Mouse (Mus musculus): ENCODE measurements around the gene Gm42906. TPM values are rescaled to one million over a fixed set of nuclear protein-coding genes. Genes with fewer than 3 reads are reported as not detected.

The Gm42906 gene
- total and polyA plus RNA-seq, 3 experiments: not detected

DNA sequence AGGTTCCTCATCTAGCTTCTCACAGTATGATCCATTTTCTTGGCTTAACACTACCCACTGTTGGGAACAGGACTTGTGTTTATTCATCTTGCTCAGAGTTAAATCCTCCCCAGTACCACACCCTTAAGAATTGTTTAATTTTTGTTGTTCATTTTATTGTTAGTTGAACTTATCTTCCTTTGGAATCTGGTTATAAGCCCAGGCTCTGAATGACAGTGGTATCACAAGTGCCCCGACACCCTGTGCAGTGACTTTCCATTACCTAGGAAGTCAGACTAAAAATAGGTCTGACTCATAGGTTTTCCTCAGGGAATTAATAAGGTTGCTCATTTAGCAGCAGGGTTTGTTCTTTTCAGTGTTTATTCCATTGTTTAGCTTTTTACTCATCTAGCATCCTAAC, 362.7 kb downstream of the Gm42906 start:
- no peak for DNase-seq

DNA sequence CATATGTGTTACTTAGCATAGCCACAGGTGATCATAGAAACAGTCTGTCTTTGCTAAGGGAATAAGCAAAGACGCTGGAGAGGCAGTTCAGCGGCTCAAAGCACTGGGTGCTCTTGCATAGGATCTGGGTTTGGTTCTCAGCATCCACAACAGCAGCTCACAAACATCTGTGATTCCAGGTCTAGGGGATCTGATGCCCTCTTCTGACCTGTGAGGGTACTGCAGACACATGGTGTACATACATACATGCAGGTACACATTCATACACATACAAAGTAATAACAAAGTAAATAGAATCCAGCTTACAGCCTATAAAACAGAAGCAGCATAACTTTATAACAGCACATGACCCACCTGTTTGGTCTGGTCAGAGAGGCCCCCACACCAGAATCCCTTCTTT, 366.0 kb downstream of the Gm42906 start:
- DNase-seq: no peak

DNA sequence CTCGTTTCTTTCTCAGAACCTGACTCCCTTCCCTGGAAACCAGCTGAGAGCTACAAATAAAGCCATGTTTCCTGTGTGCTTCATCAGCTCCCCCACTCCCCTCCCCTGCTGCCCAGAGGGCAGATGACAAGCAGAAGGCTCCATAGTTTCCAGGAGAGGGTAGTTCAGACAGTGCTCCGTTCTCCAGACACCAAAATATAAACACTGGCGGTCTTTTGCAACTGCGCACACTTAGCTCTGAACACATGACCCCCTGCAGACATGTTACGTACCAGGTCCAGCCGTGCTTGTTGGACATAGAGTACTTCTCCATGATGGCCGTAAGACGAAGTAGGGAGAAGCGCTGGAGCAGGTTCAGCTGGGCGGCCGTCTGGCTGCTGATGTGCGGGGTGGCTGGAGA, 367.5 kb downstream of the Gm42906 start:
- DNase-seq: no peak

DNA sequence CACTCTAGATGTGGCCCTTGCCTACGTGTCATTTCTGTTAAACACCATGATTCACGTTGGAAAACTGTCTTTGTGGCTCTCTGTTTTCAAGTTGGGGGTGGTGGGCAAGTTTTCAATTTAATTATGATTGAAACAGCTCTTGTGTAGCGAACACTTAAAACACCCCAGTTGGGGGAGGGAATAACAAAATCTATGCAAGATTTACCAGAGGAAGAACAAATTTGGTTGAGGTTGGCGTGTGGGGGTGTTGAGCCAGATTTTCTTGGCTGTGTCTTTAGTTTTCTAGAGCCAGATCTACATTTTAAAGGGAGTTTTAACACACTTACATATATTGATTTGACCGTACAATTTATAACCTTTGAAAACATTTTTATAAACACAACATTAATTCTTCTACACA, 368.2 kb downstream of the Gm42906 start:
- no peak for DNase-seq

DNA sequence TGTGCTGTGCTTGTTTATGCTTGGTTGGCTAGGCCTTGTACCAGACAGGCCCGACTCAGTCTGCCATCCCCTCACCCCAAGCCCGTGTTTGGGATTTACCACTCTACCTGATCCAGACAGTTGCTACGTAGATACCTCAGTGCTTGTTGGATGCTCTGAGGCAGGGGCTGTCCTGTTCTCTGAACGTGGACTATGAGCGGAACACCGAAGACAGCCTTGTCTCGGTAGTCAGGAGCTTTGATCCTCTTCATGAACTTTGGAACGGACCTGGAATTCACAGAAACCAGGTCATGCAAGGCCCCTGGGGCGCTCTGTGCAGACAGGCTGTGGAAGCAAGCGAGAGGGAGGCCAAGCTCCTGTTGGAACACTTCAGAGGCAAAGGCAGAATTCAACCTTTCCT, 368.6 kb downstream of the Gm42906 start:
- DNase-seq: no peak

DNA sequence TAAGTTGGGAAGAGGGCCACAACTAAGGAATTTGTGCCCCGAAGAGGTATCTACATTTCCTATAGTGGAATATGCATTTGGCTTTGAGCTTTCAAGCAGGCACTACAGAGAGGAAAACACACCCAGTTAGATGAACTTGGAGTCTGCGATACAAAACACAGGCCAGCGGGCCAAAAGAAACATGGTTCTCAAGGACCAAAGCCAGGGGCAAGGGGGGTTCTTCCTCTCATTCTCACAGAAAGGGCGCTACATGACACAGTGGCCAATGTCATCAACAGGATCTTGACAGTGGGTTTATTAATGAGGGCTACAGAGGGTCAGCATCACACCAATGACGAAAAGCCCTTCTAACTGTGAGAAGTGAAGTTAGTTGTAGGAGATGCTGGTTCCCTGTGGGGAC, 370.2 kb downstream of the Gm42906 start:
- DNase-seq: no peak

DNA sequence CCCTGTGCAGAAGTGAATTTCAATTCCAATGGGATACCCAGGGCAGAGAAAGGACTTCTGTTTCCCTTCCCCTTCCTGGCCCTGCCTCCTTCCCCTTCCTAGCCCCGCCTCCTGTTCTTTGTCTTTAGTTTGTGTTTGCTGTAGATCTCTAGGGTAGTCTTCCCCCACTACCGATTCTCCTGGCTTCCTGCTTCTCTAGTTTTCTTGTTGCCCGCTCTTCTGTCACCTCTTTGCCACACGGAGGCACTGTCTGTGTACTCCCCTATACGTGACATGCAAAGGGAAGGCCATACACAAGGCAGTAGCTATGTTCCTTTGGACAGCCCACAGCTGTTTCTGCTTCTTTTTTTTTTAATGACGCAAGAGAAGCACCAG, 371.1 kb downstream of the Gm42906 start:
- no peak for DNase-seq

DNA sequence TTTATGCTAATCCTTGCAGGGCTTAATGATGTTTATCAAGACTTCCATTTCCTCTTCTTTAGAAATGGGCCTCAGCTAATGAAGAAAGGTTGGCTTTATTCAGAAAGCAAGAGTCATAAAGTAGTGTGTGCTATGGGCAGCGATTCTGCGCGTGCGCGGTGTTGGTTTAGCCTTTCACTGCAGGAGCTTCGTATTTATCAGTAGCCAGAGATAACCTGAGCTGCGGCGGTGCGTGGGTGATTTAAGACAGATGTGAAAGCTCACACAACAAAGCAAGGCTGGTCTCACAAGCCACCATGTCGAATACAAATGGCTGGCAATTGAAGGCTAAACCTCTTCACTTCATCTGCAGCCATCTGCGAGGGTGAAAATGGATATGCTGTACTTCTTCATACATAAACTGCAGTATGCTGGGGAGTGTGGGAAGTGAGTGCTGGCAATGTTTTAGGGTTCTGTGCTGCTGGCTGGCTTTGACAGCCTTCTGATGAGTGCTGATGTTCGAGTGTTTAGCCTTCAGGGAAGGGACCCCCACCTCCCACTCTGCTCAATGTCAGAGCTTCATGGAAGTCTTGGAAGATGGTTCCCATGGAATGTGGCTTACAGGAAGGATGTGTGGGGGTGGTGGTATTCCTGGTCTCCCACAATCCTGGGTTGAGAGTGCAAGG, 371.6 kb downstream of the Gm42906 start:
- DNase-seq: no peak

DNA sequence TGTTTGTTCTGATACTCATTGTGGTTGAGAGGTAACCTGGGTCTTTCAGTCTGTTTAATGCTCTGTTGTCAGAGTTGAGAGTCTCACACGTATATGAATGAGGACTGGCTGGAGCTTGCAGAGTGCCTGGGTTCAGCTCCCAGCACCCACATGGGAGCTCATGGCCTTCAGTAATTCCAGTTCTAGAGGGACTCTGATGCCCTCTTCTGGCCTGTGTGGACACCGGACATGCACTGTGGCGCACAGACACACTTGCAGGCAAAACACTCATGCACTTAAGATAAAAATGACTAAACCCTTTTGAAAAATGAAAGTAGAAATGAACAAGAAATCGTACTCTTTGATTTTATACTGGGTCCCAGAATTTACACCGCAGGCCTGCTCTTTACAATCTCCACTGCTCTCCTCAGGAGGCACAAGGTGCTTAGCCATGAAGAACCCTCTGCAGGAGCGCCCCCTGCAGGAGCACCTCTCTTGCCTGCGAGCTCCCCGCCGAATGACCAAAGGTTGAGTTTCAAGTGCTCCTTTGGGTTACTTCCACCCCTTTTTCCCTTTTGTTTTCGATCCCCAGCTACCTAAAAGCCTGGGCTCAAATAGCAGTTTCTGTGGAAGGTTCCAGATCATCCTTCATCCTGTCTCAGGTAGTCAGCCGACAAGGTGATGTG, 372.4 kb downstream of the Gm42906 start:
- no peak for DNase-seq

DNA sequence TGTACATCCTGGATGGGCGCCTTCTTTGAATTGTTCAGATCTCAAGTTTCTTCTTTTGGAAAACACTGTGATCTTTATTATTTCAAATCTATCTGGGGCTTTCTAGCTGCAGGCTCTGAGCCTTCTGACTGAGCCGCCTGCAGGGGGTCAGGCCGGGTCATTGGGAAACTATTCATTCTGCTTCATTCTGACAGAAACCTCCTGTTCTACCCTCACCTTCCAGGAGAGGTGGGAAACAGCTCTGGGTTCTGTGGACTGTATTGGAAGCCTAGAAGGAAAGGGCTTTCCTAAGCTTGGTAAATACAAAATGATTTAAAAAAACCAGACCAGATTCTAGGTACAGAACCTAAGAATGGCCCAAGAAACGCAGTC, 373.2 kb downstream of the Gm42906 start:
- DNase-seq: no peak

DNA sequence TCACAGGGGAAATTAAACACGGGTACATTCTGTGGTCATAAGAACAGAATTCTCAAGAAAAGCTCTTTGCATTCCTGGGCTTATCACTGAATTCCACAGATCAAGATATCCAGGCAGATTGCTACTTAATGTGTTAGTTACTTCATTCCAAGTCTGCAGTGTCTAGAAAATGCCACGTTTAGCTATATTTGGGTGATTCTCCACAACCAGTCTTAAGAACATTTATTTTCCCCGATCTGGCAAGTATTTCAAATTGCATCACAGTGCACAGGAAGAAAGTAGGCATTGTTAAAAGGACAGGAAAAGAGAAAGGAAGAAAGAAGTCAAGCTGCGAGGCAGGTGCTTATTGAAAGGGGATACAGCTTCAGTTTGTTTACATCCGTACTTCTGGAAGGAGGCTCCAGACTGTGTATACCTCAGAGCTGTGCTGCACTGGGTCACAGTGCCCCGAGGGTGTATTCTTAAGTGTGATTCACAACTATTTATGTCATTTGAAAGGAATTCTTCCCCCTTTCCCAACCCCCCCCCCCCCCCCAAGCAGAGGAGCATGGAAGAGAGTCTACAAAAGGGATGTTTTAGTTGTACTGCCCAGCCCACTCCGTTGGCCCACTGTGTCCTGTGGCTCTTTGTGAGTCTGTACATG, 373.7 kb downstream of the Gm42906 start:
- DNase-seq: no peak

DNA sequence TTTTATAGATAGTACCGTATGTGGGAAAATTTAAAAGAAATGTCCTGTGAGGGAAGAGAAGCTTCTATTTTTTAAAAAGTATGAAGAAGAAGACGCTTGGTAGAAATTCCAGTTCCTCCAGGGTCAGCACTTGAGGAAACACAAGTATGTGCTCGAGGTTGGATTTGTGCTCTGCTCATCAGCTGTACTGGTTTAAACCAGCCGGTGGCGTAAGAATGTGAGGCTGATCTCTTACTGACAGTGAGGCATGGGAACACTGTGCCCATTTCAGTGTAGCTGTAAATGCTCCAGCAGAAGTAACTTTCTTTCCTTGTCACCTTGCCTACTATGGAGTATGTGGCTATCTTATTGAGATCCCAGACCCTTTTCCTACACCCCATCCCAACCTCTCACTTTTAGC, 374.8 kb downstream of the Gm42906 start:
- no peak for DNase-seq

DNA sequence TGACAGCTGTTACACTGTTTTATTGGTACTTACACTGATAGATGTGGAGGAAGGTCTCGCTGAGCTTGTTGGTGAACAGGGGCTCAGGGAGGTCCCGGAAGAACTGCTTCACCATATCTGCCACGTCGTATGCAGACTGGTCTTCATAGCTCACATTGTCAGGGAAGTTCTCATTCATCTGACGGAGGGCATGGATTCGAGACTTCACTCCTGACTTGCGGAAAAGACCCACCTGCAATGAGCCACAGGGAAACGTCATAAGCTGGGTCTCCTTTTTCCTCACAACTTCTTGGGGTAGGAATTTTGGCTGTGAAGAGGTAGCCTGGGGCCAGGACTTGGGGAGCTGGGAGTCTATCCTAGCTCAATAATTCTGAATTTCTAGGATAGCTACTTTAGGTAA, 375.6 kb downstream of the Gm42906 start:
- DNase-seq: no peak

DNA sequence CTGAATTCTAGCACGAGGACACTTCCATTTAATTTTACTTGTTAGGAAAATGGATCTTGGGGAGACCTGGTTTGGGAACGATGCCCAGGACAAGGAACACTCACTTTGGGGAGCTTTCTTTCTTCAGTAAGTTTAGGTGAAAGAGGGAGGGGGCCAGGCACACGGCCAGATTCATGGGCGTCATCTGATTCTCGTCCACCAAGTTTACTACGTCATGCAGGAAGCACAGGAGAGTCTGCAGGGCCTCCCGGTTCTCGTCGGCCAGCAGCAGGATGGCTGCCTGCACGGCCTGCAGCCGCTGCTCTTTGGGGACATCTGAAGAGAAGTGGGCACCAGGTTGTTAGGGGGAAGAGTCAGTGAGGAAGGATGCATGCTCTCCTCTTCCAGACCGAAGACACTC, 380.5 kb downstream of the Gm42906 start:
- no peak for DNase-seq

DNA sequence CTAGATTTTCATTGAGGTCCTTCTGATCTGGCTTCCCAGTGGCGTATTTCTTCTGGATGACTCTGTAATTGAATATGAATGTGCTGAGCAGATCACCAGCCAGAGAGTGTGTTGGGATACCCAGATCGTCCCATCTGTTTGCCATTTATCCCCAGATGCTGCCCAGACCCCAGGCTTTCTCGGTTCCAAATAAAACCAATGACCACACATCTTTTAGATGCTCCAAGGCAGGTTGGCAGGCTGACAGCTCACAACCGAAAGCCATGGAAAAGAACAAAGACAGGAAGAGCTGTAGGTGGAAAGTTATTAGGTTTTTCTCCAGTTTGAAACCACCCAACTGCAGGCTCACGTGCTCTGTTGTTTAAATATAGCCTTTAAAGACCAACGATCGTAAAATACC, 381.0 kb downstream of the Gm42906 start:
- no peak for DNase-seq

DNA sequence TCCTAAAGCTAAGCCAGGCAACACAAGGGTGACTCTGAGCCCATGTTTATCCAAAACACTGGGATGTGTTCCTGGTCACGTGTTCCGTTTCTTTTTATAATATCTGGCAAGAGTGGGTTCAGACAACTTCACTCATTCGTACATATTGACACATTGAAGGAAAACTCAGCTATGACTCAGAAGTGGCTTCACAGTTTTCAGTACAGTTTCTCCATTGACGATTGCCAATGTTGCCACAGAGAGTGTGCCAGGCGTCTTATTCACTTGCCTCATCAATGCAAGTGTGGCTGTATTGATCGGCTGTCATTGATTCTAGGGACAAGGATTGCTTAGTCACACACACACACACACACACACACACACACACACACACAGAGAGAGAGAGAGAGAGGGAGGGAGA, 381.8 kb downstream of the Gm42906 start:
- no peak for DNase-seq

DNA sequence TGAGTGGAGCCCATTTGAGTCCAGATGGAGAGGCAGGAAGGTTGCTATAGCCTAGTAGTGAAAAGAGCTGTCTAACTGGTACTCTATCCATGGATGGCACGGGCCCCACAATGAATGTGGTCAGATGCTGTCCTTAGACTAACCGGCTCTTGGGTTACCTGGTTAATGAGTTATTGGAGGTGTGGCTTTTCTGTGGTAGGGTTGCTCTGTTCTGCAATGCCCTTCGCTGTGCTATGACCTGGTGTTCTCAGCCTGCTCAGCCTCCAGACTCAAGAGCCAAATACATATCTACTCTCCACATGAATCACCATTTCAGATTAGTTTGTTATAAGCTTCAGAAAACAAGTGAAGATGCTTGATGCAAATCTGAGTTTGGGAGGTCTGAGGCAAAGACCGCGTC, 385.1 kb downstream of the Gm42906 start:
- no peak for DNase-seq

DNA sequence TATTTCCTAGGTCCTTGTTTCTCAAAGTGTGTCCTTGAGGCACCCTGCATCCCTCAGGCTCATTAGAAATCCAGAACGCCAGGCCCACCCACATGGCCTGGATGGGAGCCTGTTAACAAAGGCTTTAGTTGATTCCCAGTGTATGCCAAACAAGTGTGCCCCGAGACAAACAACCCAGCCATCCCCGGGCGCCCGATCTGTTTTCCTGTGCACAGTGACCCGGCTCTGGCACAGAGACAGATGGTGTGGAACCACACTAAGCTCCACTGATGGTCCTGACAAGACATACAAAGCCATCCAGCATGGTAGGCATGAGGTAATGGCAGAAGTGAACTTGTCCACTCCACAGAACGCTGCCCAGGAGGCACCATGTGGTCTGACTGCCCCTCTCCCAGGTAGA, 390.1 kb downstream of the Gm42906 start:
- no peak for DNase-seq

DNA sequence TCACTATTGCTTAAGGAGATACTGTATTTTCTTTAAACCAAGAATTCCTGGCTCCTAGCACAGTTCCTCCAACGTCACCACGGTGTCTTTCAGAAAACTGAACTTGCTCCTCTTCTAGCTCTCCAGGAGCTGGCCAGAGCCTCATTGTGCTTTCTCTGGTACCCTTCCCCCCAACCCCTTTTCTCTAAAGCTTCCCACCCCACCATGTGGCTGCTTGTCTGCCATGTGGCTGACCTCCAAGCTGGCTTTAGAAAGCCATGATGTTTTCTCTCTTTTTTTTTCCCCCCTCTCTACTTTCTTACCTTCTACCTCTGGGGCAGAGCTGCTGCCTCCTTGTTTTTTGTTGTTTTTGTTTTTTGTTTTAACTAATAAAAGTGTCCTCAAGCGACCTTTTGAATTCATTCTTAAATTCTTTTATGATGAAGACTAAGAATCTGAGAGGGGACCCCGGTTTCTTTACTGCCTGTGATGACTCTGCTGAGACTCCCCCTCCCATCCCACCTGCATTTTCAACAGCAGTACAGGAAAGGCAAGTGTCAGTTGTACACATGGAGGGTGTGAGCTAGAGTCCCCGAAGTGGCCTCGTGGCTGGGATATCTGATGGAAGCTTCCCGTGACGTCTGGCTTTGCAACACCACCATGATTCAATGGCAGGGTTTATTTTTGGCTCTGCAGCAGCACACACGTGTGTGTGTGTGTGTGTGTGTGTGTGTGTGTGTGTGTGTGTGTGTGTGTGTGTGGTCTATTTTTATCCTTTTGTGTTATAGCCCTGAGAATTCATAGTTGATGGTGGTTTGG, 393.0 kb downstream of the Gm42906 start:
- DNase-seq: no peak

DNA sequence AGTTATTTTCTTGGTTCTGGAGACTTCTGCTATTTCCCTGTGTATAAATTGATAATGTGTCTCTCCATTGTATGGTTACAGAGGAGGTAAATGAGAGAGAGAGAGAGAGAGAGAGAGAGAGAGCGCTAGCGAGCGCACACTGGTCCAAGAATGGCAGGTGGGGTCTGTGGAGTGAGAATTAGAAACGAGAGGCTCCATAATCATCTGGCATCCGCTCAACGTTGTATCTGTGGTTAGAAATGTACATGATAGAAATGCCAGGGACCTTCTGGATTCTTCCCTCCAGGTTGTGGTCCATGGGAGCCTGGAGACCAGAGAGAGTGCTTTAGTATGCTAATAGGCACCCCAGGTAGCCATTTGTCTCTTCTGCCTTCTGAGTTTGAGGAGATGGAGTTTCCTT, 399.1 kb downstream of the Gm42906 start:
- DNase-seq: no peak

DNA sequence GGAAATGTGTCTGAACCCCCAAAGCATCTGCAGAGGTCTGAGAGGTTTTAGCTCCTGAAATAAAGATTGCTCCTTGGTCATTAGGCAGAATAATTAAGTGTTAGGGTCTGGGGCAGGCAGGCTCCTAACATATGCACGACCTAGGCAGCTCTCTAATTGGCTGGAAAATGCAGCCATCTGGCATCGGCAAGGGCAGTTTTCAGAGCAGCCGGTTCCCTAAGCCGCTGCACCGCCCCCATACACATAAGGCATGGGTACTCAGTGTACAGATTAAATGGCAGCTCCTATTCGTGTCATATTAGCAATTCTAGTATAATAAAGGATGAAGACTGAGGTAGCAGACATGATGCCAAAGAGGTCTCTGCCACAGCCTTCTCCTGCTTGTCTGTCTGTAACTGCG, 400.8 kb downstream of the Gm42906 start:
- no peak for DNase-seq

DNA sequence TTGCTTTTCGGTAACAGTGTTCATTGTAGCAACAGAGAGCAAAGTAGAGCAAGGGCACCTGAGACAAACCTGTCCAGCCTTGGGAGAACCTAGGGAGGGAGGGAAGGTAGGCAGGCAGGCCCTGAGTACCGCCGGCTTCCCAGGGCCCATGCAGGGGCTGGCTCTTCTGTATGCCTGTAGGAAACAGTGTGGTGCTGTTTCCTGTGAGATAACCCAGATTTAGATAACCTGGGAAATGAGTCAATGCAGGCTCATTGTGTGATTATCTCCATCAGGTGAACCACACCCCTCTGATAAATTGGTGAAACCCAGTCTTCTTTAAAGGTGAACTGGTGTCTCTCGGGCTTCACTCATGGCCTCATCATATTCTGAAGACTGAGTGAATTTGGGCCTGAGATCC, 401.9 kb downstream of the Gm42906 start:
- DNase-seq: no peak

DNA sequence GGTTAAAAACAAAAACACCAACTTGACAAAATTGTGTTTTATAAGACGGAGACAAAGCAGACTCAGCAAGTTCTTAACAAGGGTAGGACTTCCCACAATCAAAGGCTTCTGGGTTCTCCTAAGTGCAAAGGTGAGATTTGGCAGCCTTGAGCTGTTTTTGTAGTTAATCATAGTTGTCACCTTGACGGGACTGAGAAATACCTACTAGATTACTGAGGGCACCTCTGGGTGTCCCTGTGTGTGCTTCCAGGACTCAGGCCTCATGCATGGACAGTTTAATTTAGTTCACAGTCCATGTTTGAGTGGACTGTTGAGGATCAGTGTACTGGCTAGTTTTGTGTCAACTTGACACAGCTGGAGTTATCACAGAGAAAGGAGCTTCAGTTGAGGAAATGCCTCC, 403.5 kb downstream of the Gm42906 start:
- no peak for DNase-seq
